Mouse (Mus musculus) embryo, embryonic 11.5 days (tissue): ENCODE results near the gene Phldb1.

Experiments
- DNase-seq: peaks from one replicate; pipeline ENCODE4 v3.0.0-alpha.2; 2012; ENCODE audit warnings: low read depth, low spot score

The Phldb1 gene

DNA sequence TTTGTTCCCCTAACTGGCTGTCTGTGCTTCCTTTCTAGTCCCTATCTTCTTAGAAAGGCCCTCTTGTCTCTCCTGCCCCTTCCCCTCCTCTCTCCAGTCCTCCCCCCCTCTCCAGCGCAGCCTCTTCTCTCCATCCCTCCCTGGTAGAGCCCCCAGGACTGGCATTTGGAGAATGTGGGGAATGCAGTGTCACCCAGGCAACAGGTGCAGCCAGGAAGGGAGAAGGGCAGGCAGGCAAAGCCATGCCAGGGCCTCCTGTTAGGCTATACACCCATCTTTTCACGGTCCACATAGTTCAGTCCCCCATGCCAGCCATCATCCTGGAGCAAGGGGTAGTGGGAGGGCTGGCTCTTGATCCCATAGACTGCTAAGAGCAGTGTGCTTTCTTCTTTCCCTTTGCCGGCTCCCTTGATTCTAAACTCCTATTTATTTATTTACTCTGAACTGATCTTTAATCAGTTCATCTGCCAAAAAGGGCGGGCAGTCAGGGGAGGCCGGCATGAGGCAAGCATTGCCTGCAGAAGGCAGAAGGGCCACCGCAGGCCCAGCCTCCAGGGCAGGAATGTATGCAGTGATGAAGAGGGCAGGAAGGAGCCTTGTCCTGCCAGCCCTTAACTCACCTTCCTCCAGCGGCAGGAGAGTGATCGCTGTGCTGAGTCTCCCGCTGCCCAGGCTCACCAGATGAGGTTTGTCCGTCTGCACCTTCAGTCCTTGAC, 8.4 kb downstream of the Phldb1 start:
- DNase-seq: no peak

DNA sequence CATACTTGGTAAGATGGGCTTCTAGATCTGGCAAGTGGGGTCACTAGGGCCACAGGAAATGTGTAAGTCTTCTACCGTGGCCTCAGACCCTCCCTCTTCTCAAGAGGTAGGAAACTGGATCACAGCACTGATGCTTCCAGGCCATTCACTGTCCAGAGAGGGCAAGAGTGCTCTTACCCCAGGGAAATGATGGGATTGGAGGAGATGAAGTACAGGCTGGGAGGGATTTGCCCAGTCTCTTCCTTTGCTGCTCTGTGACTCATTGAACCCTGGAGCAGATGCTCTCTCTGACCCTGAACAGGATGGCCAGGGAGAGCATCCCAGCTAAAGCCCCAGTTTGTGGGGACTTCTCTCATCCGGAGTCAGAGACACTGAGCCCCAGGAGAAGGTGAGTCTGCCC, 10.3 kb downstream of the Phldb1 start:
- no peak for DNase-seq

DNA sequence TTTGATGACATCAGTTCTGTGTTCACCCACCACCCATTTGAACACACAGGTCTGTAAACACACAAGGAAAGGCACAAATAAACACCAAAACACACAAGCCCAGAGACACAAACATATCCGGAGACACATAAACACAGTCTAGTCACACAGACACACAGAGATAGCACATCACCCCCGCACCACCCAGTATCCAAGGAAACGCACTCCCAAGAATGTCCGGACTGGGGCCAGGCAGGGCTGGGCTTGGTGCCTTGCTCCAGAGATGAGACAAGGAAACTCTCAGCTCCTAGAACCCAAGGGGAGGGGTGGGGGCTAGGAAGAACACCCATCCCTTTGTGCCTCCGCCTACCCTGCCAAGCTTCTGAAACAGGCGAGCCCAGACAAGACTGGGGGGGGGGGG, 10.8 kb downstream of the Phldb1 start:
- no peak for DNase-seq

DNA sequence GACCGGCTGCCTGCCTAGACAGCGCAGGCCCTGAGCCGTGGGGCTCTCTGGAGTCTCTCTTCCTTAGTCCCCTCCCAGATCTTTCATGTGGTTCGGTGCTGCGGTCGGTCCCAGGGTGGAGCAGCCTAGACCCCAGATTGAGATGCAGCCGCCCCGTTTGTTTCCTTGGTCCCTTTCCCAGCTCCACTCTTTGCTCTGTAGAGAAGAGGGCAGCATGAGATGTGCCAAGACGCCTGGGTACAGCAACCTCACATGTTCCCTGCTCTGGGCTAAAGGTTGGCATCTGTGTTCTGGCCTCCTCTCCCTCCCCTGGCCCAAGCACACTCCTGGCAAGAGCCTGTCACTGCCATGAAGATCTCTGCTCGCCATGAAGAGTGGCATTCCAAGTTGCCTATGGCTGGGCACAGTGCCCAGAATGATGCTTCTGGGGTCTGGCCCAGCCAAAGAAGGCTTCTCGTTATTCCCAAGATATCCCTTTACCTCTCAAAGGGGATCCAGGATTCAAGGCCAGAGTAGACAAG, 11.4 kb downstream of the Phldb1 start:
- DNase-seq: no peak

DNA sequence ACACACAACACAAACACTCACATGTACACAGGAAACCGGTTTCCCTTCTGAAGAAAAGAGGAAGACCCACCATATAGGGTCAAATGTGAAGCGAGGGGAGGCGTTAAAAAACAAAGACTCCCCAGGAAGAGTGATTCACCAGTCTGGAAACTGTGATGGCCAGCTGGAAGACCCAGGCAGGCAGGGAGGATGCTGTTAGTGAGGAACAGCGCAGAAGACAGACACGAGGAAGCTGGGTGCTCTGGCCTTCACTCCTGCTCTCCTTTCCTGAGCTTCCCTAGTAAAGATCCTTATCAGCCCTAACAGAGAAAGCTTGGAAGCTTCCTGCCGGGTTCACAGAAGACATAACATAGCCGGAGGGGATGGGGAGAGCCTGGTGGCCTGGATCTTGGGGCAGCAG, 12.0 kb downstream of the Phldb1 start:
- DNase-seq: no peak

DNA sequence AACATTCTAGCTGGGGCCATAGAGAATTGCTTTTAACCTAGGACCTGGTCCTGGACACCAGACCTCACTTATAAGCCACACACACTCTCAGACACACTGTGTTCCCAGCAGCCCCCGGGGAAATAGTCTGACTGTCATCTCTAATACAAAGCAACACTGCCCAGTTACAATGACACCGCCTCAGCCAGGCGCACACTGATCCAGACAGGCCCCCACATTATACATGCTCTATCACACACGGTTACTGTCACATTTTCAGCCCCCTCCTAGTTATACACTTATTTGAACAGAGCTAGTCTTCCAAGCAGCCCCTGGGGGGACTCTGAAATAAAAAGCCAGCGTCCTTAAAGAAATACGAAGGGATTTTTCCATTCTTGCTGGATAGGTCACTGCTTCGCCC, 12.4 kb downstream of the Phldb1 start:
- no peak for DNase-seq

DNA sequence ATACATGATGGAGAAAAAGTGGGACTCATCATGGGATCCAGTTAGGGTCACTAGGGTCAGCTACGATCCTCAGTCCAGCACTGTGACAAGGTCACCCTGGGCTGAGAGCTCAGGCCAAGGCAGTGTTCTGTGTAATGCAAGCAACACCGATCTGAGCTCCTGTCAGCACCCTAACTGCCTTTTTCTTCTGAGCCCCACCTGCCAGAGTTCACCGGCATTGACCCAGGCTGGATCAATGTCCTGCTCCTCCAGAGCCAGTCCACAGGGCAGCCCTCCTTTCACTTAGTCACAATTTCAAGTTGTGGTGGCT, 13.2 kb downstream of the Phldb1 start:
- DNase-seq: no peak

DNA sequence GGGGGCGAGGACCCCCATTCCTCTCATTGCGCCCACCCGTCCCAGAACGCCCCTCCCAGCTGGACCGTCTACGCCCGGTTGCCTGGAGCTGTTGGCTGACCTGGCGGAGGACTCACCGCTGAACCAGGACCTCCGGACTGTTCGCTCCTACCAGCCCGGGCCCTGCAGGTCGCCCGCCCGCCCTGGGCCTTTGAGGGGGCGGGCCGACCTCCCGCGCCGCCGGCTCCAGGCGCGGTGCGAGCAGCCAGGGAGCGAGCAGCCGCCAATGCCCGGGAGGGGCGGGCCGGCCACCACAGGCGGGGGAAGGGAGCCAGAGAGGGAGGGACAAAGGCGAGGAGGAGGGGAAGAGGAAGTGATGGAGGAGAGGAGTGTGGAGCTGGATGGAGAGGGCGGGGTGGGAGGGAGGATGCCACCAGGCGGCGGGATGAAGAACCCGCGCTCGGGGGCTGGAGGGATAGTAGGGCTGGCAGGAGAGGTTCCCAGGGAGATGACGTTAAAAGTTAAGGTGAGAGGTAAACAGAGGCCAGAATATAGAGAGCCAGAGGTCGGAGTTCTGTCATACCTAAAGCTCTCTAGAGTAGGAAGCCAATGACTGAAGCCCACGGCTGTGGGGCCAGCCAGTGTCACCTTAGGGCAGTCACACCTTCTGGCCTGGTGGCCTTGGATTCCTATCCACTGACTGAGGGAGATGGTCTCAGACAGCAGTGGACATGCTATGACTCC, 13.7 kb downstream of the Phldb1 start:
- DNase-seq: peak; percentile 64

DNA sequence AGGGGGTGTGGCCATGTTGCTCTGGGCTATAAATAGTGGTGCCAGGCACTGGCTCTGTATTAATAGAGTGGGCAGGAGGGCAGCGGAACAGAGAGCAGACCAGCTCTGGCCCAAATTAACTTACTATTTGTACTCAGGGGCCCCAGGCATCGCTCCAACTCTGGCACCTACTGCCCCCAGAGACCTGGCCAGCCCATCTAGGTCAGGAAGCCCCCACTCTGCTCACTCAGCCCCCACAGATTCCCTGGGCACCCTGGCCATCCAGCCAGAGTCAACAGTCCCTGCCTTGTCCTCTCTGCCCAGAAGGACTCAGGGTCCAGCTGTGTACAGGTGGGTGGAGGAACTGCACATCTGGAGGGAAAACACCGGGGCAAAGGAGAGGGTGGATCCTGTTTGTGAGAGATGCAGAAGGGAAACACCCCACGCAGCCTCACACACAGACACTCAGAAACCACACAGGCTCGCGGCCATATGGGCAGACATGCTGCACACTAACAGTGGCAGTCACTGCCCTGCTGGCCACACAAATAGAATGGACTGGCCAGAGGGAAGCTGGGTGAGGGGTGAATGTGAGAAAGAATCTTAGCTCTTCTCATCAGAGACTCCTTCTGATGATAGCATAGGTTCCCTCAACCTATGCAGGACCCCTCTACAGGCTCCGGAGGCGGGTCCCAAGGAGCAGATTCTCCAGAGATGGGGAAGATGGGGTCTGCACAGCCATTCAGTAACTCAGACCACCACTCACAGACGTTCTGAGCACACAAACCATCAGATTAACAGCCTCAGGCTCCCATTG, 14.4 kb downstream of the Phldb1 start:
- no peak for DNase-seq

DNA sequence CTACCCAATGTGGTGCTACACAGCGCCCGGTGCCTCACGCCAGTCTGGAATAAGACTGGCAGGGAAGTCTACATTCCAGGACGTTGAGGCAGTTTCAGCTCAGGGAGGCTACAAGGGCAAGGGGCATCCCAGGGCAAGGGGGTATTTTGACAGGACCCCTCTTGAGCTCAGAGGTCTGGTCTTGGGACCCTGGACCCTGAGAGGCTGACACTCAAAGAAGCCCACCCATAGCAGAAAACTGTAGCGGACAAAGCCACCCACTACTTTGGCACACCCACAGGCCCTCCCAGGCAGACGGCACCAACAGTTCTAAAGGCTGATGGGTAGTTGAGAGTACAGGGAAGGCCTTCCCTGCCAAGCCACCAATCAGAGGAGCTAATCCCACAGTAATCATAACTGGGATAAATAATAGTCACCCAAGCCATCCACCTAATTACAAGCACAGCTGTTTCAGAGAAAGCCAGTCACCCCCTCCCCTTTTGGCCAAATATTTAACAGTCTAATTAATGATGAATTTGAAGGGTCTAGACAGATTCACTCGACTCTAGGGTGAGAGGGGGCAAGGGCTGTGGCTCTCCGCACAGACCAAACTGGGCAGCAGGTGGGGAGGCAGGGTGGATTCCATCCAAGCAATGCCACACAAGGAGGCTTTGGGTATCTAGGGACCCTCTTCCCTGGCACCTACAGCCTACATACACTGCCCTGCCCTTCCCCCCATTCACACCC, 15.2 kb downstream of the Phldb1 start:
- no peak for DNase-seq

DNA sequence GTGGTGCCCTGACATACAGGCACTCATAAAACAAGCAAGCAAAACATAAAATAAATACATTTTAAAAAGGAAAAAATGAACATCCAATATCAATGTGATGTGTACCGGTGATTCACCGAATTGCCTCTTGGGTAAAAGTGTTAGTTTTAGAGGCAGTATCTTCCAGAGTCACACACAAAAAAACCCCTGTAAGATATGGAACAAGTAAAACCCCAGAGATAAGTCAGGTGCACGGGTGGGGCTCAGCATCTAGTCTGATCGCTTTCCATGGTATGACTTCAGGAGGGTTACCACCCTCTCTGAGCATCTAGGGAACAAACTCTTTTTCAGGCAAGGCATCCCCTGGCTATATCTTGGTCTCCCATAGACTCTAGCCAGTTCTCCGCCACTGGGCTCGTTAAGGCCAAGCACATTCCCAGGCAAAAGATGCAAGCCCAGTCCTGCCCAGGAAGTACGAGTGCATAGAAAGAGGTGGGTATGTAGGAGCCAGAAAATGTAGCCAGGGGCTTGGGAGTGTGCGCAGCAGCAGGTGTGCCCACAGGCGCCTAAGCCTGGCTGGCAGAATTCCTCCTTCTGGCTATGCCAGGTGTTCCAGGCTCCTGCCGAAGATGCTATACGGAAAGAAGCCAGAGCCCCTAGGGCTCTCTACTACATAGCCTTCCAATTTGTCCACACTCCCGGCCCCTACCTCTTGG, 15.9 kb downstream of the Phldb1 start:
- no peak for DNase-seq

DNA sequence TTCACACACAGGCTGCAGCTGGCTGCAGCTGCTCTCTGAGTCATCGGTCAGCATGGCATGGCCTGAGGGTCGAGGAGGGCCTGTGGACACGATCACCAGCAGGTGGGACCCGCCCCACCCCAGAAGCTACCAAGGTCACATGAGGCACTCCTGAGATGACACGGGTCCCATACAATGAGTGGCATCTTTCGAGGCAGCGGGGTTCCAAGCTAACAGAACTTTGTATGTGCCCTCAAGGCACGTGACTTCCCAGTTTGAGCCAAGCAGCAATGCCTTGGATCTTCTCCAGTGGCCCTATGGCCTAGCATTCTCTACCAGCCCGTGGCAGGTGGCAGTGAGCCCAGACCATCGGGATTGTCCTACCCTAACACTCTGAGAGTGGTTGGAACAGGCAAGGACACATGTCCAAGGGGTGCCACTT, 17.2 kb downstream of the Phldb1 start:
- DNase-seq: no peak

DNA sequence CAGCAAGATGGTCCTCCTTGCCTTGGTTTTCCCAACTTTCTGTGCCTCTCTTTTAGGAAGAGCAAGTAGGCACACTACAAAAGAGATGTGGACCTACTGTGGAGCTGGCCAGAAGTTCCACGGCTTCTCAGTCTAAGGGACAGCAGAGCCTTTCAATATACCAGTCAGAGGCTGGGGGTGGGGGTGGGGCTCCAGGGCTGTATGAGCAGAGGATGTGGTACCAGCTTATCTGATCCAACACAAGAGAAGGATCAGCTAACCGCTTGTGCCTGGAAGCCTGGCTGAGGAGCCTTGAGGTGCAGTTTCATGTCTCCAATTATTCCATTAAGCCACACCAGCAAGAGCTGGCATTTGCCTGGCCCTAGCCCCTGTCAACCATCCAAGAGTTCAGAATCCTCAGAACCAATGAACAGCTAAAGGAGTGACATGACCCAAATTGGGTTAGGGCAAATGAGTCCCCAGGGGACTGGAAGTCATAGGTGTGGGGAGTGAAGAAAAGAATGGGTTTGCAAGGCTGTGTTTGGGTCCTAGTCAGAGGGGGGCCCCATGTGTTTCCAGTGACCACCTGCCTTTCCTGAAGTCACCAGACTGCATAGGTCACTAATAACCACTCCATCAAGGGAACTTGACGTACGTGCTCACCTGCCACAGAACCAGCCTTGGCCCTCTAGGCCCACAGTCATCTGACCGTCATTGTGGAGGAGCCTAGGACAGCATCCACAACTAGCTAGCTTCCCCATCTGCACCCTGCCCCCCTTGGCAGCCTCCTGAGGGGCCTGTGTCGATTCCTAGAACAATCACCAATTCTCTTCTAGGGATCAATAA, 17.8 kb downstream of the Phldb1 start:
- no peak for DNase-seq

DNA sequence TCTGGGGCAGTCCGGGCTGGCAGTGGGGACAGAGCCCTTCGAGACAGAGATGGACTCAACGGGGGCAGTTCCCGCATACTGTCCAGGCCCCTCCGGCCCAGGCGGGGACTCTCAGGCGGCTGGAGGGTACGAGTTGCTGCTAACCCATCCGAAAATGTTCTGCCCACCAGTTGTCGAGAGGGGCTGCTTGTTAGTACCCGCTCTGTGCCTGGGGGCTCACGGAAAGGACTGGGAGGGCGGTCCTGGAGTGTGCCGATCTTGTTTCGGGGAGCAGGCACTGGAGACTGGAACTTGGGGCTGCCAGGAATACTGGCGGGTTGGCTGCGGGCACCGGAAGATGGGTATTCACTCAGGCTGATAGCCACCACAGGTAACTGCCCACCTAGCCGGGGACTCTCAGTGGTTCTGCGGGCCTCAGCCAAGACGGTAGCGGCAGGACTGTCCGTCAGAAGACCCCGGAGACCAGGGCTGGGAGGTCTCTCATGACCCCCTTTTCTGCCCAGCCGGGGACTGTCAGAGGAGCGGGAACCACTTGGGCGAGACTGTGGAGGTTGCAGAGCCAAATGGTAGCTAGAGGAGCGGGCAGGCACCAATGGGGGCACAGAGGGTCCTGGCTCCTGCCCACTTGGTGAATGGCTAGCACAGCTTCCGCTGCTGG, 19.2 kb downstream of the Phldb1 start:
- no peak for DNase-seq

DNA sequence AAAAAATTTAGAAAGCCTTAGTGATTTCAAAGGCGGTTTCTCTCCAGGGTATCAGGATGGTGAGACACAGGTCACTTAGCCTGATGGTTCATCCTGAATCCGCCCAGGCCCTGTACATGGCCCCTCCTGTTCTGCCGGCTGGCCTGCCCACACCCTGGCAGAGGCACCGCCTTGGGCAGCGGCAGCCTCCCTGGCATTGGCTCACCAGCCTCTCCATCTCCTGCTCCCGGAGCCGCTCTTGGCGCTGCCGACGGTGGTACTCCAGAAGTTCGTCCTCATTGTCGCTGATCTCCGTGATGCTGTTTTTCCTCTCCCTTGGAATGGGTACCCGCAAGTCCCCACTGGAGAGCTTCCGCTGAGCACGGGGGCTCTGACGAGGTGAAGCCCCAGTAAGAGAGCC, 19.9 kb downstream of the Phldb1 start:
- no peak for DNase-seq

DNA sequence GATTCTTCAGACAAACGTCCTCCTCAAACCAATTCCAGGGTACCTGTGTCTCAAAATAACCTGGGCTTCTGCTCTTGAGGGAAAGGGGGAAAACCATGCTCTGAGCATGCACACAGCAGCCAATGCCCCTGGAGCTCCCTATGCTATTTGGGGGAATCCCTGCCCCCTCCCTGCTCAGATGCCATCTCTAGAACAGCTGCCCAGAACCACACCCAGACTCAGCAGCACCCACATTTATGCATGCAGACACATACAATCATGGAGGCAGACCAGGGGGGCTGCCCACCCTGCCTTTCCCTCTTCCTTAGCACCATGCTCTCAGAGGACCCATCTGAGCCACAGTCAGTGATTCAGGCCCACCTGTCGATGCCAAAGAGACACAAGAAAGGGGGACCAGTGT, 21.4 kb downstream of the Phldb1 start:
- DNase-seq: no peak

DNA sequence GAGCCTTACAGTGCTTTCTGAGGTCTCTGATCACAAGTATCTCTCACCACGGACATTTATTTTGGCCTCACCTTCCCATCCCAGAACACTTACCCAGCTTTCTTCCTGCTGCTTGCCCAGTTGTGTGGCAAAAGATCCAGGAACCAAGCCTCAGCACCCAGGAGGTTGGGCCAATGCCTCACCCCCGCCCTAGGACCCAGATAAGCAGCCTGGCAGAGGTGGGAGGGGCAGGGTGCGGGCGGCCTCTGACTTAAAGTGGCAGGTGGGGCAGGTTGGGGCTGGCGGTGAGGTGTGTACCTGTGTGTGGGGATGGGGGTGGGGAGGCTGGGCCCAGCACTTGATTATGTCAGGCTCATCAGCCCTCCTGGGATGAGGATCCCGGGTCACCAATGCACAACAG, 21.9 kb downstream of the Phldb1 start:
- no peak for DNase-seq

DNA sequence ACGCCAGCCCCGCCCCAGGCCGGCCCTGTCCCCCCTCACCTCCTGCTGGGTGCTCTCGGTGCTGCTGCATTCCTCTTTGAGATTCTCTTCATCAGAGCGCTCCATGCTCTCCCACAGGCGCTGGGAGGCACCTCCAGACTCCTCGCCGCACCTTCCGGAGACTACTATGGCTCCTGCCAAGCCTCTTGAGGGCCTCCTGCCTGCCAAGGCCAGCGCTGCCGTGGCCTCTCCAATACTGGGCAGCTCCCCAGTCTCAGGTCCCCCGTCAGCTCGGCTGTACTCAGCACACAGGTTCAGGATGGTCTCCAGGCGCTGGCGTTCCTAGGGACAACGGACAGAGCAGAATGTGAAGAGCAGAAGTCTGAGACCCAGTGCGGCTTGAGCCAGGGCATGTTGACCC, 23.4 kb downstream of the Phldb1 start:
- DNase-seq: no peak

DNA sequence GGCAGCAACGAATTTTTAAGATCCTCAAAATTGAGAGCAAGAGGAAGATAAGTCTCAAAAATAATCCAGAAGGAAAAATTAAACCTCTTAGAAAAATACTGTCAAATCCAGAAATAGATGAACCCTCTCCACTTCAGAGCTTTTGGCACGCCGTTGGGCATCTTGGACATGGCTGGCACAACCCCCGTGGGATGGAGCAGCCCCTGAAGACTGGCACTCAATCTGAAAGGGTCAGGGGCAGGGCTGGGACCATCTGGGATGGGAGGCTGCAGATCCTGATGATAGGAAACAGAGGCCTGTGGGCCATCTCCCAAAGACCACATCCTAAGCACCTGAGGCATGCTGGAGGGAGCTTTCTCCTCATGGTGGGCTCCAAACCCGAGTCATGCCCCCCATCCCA, 24.8 kb downstream of the Phldb1 start:
- no peak for DNase-seq

DNA sequence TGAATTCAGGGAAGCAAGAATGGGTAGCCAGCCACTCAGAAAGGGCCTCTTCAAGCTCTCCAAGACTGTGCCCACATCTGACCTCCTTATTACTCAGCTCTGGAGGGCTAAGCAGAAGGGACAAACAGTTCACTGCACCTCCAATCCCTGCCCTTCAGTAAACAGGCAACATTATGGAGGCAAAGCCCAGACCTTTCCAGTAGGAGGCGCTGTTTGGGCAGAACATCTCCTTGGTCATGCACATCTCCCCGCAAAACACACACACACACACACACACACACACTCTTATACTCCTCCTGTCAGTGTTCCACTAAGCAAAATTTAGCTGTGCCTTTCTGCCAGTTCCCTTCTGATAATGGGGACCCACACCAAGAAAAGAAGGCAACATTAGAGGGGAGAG, 25.4 kb downstream of the Phldb1 start:
- no peak for DNase-seq
